Mouse (Mus musculus) stomach, postnatal 0 days (tissue): ENCODE results near the gene Cox8b. TPM values are rescaled to one million over a fixed set of nuclear protein-coding genes. Genes with fewer than 3 reads are reported as not detected.

Experiments
- ATAC-seq: fragments of 200-750 bp; cut with Nextera tagmentation; 2 replicates; pipeline ENCODE4 v1.8.0; 2017; ENCODE audit not compliant: low FRiP score, low TSS enrichment
- DNase-seq: peaks from one replicate; pipeline ENCODE4 v3.0.0-alpha.2; 2016; ENCODE audit warnings: low spot score
- H3K27ac ChIP-seq: fragments of 300-500 bp; sonication (generic); replicated peaks from 2 replicates; pipeline ENCODE4 v1.5.1; 2014; ENCODE audit warnings: mild to moderate bottlenecking, control low read depth
- H3K27me3 ChIP-seq: fragments of 300-500 bp; sonication (generic); 2 replicates; pipeline ENCODE4 v1.6.1; 2014; ENCODE audit warnings: low read length; ENCODE audit not compliant: control insufficient read depth, insufficient read depth
- H3K36me3 ChIP-seq: fragments of 300-500 bp; sonication (generic); 2 replicates; pipeline ENCODE4 v1.6.1; 2014; ENCODE audit warnings: low read length, mixed read lengths; ENCODE audit not compliant: control insufficient read depth, insufficient read depth
- H3K4me1 ChIP-seq: fragments of 300-500 bp; sonication (generic); replicated peaks from 2 replicates; pipeline ENCODE4 v1.6.1; 2014; ENCODE audit warnings: antibody characterized with exemption; ENCODE audit not compliant: control insufficient read depth, insufficient read depth
- H3K4me2 ChIP-seq: fragments of 300-500 bp; sonication (generic); replicated peaks from 2 replicates; pipeline ENCODE4 v1.6.1; 2014; ENCODE audit warnings: low read depth, mild to moderate bottlenecking, control low read depth, moderate library complexity
- H3K4me3 ChIP-seq: fragments of 300-500 bp; sonication (generic); 2 replicates; pipeline ENCODE4 v1.5.1; 2014; ENCODE audit warnings: low read depth, low read length, control low read depth
- H3K9ac ChIP-seq: fragments of 300-500 bp; sonication (generic); 2 replicates; pipeline ENCODE4 v1.6.1; 2014; ENCODE audit warnings: mild to moderate bottlenecking, low read length, control low read depth, mixed read lengths
- H3K9me3 ChIP-seq: fragments of 300-500 bp; sonication (generic); 2 replicates; pipeline ENCODE4 v1.6.1; 2016; ENCODE audit warnings: low read length; ENCODE audit not compliant: control insufficient read depth
- CTCF ChIP-seq: IDR thresholded peaks from 2 replicates; pipeline ENCODE4 v1.5.1; 2016; ENCODE audit warnings: antibody characterized with exemption, low read depth, mild to moderate bottlenecking, moderate library complexity
- EP300 ChIP-seq: optimal IDR thresholded peaks from 2 replicates; pipeline ENCODE3; 2016; ENCODE audit warnings: antibody characterized with exemption
- WGBS: fragments of 180-500 bp; shearing (Covaris S2); extraction: QIAGEN DNeasy Blood & Tissue Kit; methylation state at CpG from one replicate; pipeline ENCODE4 v1.1.7; 2014; 5-methylcytosine and 5-hydroxymethylcytosine counted together
- polyA plus RNA-seq: library from polyadenylated mRNA; unstranded; fragments of >200 nt; fragmentation: Nextera tagmentation; extraction: Ambion mirVana; gene quantifications from 2 replicates; pipeline ENCODE4 v1.2.1, GENCODE M21; 2015

Cox8b gene
- polyA plus RNA-seq, 1 experiment from 2014 or later: 1.3 TPM

DNA sequence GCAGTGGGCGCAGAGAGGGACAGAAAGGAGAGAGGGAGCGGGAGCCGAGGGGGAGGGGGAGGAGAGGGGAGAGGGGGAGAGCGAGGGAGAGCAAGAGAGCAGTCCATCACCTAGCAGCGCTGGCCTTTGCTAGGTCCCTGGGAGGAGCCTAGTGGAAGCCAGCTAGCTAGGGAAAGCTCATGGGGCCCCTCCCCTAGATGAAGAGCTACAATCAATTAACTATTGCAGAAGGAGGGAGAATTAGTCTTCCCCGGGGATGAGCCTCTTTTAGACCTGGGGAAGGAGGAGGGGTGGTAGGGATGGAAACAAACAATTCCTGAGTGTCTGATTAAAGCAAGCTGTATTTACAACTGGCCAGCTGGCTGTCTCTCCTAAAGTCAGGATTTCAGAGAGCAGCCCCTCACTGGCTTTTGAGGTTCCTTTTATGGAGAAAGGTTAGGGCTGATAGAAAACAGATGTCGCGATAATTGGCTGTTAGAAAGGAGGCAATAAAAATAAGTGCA is 39.5 kb upstream of the Cox8b start:
- H3K27ac ChIP-seq: peak overlapping the region; percentile 74
- peaks cover 5% of the 10 kb centered on the region for H3K4me1 ChIP-seq
- H3K9me3 ChIP-seq: no peaks in the 10 kb centered on the region
- TF ChIP-seq EP300 (no peak), CTCF (no peak)
- no peak for DNase-seq
- peak; percentile 47; the same call in 1 of the 2 replicates for ATAC-seq
- WGBS: 18% methylated on average over 7 of the region's 8 CpGs
- 0 out of 2 replicates have a peak overlapping the region, but pooled peaks have one; percentile 1 for H3K4me2 ChIP-seq
- no peak overlapping the region for H3K4me3 ChIP-seq
- no peak overlapping the region for H3K9ac ChIP-seq
- H3K36me3 ChIP-seq: peaks cover 5% of the 10 kb centered on the region; the same call in 1 of the 2 replicates
- H3K27me3 ChIP-seq: no peaks in the 10 kb centered on the region

DNA sequence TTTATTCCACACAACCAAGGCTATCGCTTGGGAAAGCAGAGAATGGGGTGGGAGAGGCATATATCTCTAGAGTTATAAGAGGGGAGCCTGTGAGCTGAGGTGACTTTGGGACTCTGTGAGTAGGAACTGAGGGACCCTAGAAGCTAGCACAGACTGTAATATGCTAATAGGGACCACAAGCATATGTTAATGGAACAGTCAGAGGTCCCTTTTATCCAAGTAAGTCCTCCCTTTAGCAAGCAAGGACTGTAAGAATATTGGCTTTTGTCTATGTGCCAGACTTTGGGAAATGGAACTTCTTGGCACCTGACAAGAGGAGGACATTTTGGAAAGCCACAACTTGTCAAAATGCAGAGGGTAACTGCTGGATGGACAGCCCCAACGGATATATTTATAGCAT is 38.6 kb upstream of the Cox8b start:
- H3K4me2 ChIP-seq: no peak overlapping the region
- H3K9ac ChIP-seq: no peak overlapping the region
- H3K9me3 ChIP-seq: no peaks in the 10 kb centered on the region
- WGBS: 43% methylated on average over 2 of the region's 2 CpGs
- no peak overlapping the region for H3K4me3 ChIP-seq
- ATAC-seq (no peak), DNase-seq (no peak)
- peaks cover 5% of the 10 kb centered on the region for H3K4me1 ChIP-seq
- H3K27me3 ChIP-seq: no peaks in the 10 kb centered on the region
- H3K27ac ChIP-seq: no peak overlapping the region; the same call in 1 of the 2 replicates
- no peaks in the 10 kb centered on the region for H3K36me3 ChIP-seq
- no peak for TF ChIP-seq CTCF

DNA sequence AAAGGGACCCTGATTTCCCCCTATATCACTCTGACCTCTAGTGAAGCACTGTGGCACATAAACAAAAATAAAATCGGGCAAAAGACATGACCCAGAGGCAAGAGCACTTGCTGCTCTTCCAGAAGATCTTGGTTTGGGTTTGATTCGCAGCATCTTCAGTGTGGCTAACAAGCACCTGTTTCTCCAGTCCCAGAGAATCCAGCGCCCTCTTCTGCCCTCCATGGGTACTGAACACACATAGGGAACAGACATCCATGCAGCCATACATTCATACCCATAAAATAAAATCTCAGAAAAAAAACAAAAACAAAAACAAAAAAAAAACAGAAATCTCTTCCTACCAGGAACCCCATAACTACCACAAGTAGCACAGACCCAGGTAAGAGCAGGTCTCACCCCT is 38.2 kb upstream of the Cox8b start:
- no peaks in the 10 kb centered on the region for H3K36me3 ChIP-seq
- H3K4me2 ChIP-seq: no peak overlapping the region
- TF ChIP-seq EP300 (no peak), CTCF (peak; percentile 61)
- H3K4me1 ChIP-seq: peaks cover 4% of the 10 kb centered on the region
- ATAC-seq (no peak), DNase-seq (no peak)
- H3K27me3 ChIP-seq: no peaks in the 10 kb centered on the region
- no peak overlapping the region for H3K4me3 ChIP-seq
- 51% methylated on average over 3 of the region's 3 CpGs for WGBS
- no peak overlapping the region; the same call in 1 of the 2 replicates for H3K27ac ChIP-seq
- H3K9me3 ChIP-seq: no peaks in the 10 kb centered on the region
- no peak overlapping the region for H3K9ac ChIP-seq

DNA sequence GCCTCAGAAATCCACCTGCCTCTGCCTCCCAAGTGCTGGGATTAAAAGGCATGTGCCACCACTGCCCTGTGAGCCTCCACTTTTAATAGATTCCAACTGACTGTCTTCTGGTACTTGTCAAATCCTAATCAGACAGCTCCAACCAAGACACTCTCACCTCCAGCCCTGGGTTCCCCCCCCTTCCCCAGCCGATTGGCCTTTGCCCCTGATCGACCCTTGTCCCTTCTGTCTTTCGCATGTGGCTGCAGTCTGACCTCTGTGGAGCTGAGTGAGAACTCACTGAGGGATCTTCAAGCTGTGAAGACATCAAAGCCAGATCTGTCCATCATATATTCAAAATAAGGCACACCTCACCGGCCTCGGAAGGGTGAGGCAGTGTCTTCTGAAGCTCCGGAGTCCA is 26.9 kb upstream of the Cox8b start:
- no peaks in the 10 kb centered on the region for H3K36me3 ChIP-seq
- no peak overlapping the region for H3K27ac ChIP-seq
- no peak overlapping the region for H3K9ac ChIP-seq
- H3K27me3 ChIP-seq: 0 out of 2 replicates have a peak, but pooled peaks cover 7% of the 10 kb centered on the region
- no peak overlapping the region for H3K4me3 ChIP-seq
- 81% methylated on average over 6 of the region's 6 CpGs for WGBS
- no peaks in the 10 kb centered on the region for H3K9me3 ChIP-seq
- no peak for DNase-seq
- TF ChIP-seq CTCF: no peak
- TF ChIP-seq EP300: no peak
- 0 out of 2 replicates have a peak, but pooled peaks cover 2% of the 10 kb centered on the region for H3K4me1 ChIP-seq
- ATAC-seq: no peak
- H3K4me2 ChIP-seq: no peak overlapping the region

DNA sequence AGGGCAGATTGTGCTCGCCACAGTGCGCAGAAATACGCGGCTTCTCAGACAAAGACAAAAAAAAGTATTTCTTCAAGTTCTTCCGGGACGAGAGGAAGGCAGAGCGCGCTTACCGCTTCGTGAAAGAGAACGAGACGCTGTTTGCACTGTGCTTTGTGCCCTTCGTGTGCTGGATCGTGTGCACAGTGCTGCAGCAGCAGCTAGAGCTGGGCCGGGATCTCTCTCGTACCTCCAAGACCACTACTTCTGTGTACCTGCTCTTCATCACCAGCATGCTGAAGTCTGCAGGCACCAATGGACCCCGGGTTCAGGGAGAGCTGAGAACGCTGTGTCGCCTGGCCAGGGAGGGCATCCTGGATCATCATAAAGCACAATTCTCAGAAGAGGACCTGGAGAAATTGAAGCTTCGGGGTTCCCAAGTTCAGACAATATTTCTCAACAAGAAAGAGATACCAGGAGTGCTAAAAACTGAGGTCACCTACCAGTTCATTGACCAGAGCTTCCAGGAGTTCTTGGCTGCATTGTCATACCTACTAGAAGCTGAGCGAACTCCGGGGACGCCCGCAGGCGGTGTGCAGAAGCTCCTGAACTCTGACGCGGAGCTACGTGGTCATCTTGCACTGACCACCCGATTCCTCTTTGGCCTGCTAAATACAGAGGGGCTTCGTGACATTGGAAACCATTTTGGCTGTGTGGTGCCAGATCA is 23.0 kb upstream of the Cox8b start:
- 29% methylated on average over 30 of the region's 30 CpGs for WGBS

More for the DNA sequence above, 23.0 kb upstream of the Cox8b start:
- 0 out of 2 replicates have a peak, but pooled peaks cover 2% of the 10 kb centered on the region for H3K4me1 ChIP-seq
- H3K9me3 ChIP-seq: no peaks in the 10 kb centered on the region
- no peak for ATAC-seq
- no peak for DNase-seq
- peak overlapping the region; percentile 59 for H3K4me2 ChIP-seq
- peaks cover 12% of the 10 kb centered on the region; the same call in 1 of the 2 replicates for H3K27me3 ChIP-seq
- 0 out of 2 replicates have a peak overlapping the region, but pooled peaks have one; percentile 18 for H3K9ac ChIP-seq
- TF ChIP-seq CTCF (no peak), EP300 (no peak)
- no peaks in the 10 kb centered on the region for H3K36me3 ChIP-seq
- peak overlapping the region; percentile 39 for H3K4me3 ChIP-seq
- no peak overlapping the region for H3K27ac ChIP-seq
